Mouse (Mus musculus) liver, embryonic 16.5 days (tissue): Measurements from ENCODE around the gene Tbc1d30. TPM values are rescaled to one million over a fixed set of nuclear protein-coding genes. Genes with fewer than 3 reads are reported as not detected.
A peak's percentile ranks its signal among the peaks of the same experiment; 100 is the strongest.

ENCODE experiments used
- ATAC-seq: fragments of 200-750 bp; cut with Nextera tagmentation; 2 replicates; pipeline ENCODE4 v1.8.0; 2017; ENCODE audit warnings: low read depth, mild to moderate bottlenecking, moderate number of reproducible peaks, moderate library complexity
- H3K27ac ChIP-seq: fragments of 300-500 bp; sonication (generic); 2 replicates; pipeline ENCODE4 v1.5.1; 2014; ENCODE audit warnings: mild to moderate bottlenecking, low read length
- H3K27me3 ChIP-seq: fragments of 300-500 bp; sonication (generic); 2 replicates; pipeline ENCODE4 v1.6.1; 2014; ENCODE audit warnings: low read depth, low read length, mixed read lengths; ENCODE audit not compliant: control insufficient read depth, insufficient read depth
- H3K36me3 ChIP-seq: fragments of 300-500 bp; sonication (generic); 2 replicates; pipeline ENCODE4 v1.6.1; 2014; ENCODE audit warnings: mild to moderate bottlenecking; ENCODE audit not compliant: control insufficient read depth, insufficient read depth
- H3K4me1 ChIP-seq: fragments of 300-500 bp; sonication (generic); 2 replicates; pipeline ENCODE4 v1.6.1; 2014; ENCODE audit warnings: low read depth, low read length, mixed read lengths; ENCODE audit not compliant: control insufficient read depth
- H3K4me2 ChIP-seq: fragments of 300-500 bp; sonication (generic); 2 replicates; pipeline ENCODE4 v1.6.1; 2014; ENCODE audit warnings: low read depth, low read length, mixed read lengths
- H3K4me3 ChIP-seq: fragments of 300-500 bp; sonication (generic); 2 replicates; pipeline ENCODE4 v1.5.1; 2014; ENCODE audit warnings: low read depth, mild to moderate bottlenecking, low read length
- H3K9ac ChIP-seq: fragments of 300-500 bp; sonication (generic); 2 replicates; pipeline ENCODE4 v1.6.1; 2014; ENCODE audit warnings: low read depth, low read length
- H3K9me3 ChIP-seq: fragments of 300-500 bp; sonication (generic); replicated peaks from 2 replicates; pipeline ENCODE4 v1.6.1; 2016; ENCODE audit warnings: low read length; ENCODE audit not compliant: control insufficient read depth
- WGBS: fragments of 180-500 bp; shearing (Covaris S2); extraction: QIAGEN DNeasy Blood & Tissue Kit; methylation state at CpG from one replicate; pipeline ENCODE4 v1.1.7; 2014; ENCODE audit not compliant: insufficient replicate concordance; 5-methylcytosine and 5-hydroxymethylcytosine counted together
- polyA plus RNA-seq: library from polyadenylated mRNA; unstranded; fragments of >200 nt; fragmentation: Nextera tagmentation; extraction: Ambion mirVana; gene quantifications from 2 replicates; pipeline ENCODE4 v1.2.1, GENCODE M21; 2015

The Tbc1d30 gene
- 0.48 and 0.61 TPM in 2 replicates for polyA plus RNA-seq

DNA sequence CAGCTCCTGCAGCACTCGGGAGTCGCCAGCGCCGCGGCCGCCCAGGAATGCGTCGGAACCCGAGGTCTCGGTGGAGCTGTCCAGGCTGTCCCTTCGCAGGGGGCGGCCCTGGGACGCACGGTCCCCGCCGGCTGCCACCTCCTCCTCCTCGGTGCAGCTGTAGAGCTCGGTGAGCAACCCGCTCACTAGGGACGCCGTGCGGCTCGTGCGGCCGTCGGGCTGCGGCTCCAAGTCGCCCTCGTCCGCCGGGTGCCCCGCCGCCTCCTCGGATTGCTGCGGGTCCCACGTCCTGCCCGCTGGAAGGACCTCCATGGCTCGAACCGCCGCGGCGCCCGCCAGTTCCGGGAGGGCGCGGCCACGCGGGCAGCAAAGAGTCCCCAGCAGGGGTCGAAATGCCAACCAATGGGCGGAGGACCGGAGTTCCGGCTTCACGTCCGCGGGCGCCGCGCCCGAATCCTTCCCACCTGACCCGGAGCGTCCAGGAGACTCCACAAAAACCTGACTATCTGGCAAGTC is at the start of gene Tbc1d30:
Gene Tbc1d30 (minus strand): TSS at position 213 of the 516 bp plus-strand sequence.
- peaks cover 35% of the 10 kb centered on the region for H3K27me3 ChIP-seq
- no peaks in the 10 kb centered on the region for H3K36me3 ChIP-seq
- H3K9ac ChIP-seq, result peak within 1 kb of the TSS; percentile 24; the same call in 1 of the 2 replicates
- peak within 1 kb of the TSS; percentile 61 for H3K4me3 ChIP-seq
- peak; percentile 59 for ATAC-seq
- WGBS, result under 1% methylated on average over 59 of the region's 61 CpGs
- H3K9me3 ChIP-seq, result no peaks in the 10 kb centered on the region
- no peak within 1 kb of the TSS for H3K27ac ChIP-seq
- H3K4me2 ChIP-seq, result peak within 1 kb of the TSS; percentile 74
- H3K4me1 ChIP-seq, result peaks cover 4% of the 10 kb centered on the region

- no peaks in the 10 kb centered on the region for H3K27me3 ChIP-seq
- no peaks in the 10 kb centered on the region for H3K9me3 ChIP-seq
- no peak overlapping the region for H3K27ac ChIP-seq
- H3K4me3 ChIP-seq, result no peak overlapping the region
- no peak for ATAC-seq
- no peak overlapping the region for H3K9ac ChIP-seq
- H3K36me3 ChIP-seq, result peaks cover 2% of the 10 kb centered on the region; the same call in 1 of the 2 replicates
- 67% methylated on average over 7 of the region's 7 CpGs for WGBS
- H3K4me2 ChIP-seq, result no peak overlapping the region
- H3K4me1 ChIP-seq, result no peaks in the 10 kb centered on the region
Measured at GRCm38 (mm10) chr10:121398599-121398998, 47.5 kb upstream of the Tbc1d30 start.

DNA sequence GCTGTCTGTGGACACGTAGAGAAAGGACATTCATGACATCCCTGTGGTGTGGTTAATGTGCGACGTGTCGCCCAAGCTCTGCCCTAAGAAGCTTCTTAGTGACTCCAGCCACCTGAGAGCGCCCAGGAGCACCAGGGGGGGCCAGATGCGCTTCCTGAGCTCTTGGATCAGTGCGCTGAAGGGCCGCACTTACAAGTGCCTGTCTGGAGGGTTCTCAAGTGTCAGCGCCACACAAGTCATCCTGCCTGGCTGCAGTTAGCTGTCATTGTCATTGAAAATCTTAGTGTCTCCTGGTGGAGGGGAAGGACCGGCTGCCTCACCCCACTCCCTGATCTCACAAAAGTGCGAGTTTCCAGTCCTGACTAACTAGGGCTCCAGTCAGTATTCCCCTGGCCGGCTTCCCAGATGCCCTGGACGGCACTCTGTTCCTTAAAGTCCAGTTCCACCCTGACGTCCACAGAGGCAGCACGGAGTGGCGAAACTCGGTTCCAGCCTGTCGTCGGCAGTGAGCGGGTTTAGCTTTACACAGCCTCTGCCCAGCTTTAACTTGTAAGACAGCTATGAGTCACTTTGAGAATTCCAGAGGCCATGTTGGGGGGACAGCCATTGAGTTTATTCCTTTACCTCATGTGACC is 44.6 kb upstream of the Tbc1d30 start:
- H3K27ac ChIP-seq, result no peak overlapping the region
- H3K4me3 ChIP-seq, result no peak overlapping the region
- no peaks in the 10 kb centered on the region for H3K9me3 ChIP-seq
- no peaks in the 10 kb centered on the region for H3K27me3 ChIP-seq
- H3K36me3 ChIP-seq, result peaks cover 14% of the 10 kb centered on the region
- no peaks in the 10 kb centered on the region for H3K4me1 ChIP-seq
- no peak overlapping the region for H3K9ac ChIP-seq
- 79% methylated on average over 20 of the region's 20 CpGs for WGBS
- no peak for ATAC-seq
- no peak overlapping the region for H3K4me2 ChIP-seq

GRCm38 (mm10) chr10:121394789-121395325 is 43.8 kb upstream of the Tbc1d30 start:
- Histone ChIP-seq H3K27me3 (no peaks in the 10 kb centered on the region), H3K4me3 (no peak overlapping the region), H3K9me3 (no peaks in the 10 kb centered on the region), H3K36me3 (peaks cover 14% of the 10 kb centered on the region), H3K4me2 (no peak overlapping the region), H3K4me1 (no peaks in the 10 kb centered on the region), H3K27ac (no peak overlapping the region), H3K9ac (no peak overlapping the region)
- WGBS, result 81% methylated on average over 18 of the region's 18 CpGs
- ATAC-seq, result no peak

DNA sequence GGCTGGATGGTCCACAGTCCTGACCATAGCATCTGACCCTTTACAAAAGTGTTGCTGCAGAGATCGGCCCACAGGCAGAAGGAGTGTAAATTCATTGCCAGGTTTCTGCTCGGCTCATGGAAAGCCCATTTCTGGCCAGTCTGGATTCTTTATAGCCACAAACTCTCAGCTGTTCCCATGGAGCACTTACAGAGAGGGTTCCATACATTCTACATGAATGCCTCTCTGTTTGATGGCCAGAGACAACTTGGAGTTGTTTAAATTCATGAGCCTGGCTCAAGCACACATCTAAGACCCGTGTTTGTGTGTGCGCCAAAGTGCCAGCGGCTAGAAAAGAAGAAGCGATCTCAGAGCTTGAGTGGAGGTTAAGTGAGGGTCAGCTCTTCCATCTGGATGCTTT is 43.2 kb upstream of the Tbc1d30 start:
- WGBS, result 82% methylated on average over 6 of the region's 6 CpGs
- peaks cover 14% of the 10 kb centered on the region for H3K36me3 ChIP-seq

DNA sequence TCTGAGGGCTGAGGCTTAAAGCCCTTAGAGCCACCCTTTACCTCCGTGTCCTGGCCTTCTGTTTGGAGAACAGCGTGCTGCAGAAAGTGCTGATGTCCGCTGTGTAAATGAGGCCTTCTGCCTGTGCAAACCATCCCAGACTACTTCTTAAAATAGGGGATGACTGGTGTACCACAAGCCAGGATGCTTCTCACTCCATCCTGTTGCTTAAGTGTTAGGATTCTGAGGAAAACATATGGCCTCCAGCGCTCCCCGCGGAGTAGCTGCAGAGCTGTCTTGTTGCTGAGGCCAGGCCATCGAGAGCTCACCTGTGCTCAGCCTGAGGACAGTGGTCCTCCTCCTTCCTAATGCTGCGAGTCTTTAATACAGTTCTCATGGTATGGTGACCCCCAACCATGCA is 40.8 kb upstream of the Tbc1d30 start:
- Histone ChIP-seq H3K4me1 (no peaks in the 10 kb centered on the region), H3K36me3 (peaks cover 18% of the 10 kb centered on the region), H3K27ac (no peak overlapping the region), H3K9ac (no peak overlapping the region), H3K9me3 (no peaks in the 10 kb centered on the region), H3K27me3 (no peaks in the 10 kb centered on the region), H3K4me3 (no peak overlapping the region), H3K4me2 (no peak overlapping the region)
- 81% methylated on average over 8 of the region's 8 CpGs for WGBS
- no peak for ATAC-seq

More for the DNA sequence above, 43.2 kb upstream of the Tbc1d30 start:
- Histone ChIP-seq H3K27ac (no peak overlapping the region), H3K27me3 (no peaks in the 10 kb centered on the region), H3K9ac (no peak overlapping the region), H3K4me3 (no peak overlapping the region), H3K4me1 (no peaks in the 10 kb centered on the region), H3K9me3 (no peaks in the 10 kb centered on the region), H3K4me2 (no peak overlapping the region)
- no peak for ATAC-seq

DNA sequence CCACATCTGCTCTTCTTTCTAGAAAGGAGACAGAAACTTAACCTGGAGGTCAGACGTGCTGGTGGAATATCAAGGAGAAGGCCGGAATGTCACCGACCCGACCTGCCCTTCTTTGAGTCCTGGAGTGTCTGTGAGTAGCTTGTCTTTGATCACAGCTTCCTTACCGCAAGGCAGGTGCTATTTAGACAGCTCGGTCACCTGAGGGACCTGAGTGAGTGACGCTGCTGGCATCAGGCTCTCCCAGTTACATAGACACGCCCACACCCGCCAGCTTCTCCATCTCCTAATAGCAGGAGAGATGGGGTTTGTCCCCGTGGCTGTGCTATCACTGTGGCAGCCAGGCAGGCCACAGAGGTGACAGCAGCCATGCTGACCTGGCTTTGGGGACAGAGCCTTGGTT is 39.5 kb upstream of the Tbc1d30 start:
- H3K4me3 ChIP-seq, result no peak overlapping the region
- H3K27ac ChIP-seq, result no peak overlapping the region
- no peak overlapping the region for H3K4me2 ChIP-seq
- WGBS, result 69% methylated on average over 10 of the region's 10 CpGs
- peaks cover 18% of the 10 kb centered on the region for H3K36me3 ChIP-seq
- no peak overlapping the region for H3K9ac ChIP-seq
- no peaks in the 10 kb centered on the region for H3K4me1 ChIP-seq
- ATAC-seq, result no peak
- no peaks in the 10 kb centered on the region for H3K9me3 ChIP-seq
- H3K27me3 ChIP-seq, result no peaks in the 10 kb centered on the region

DNA sequence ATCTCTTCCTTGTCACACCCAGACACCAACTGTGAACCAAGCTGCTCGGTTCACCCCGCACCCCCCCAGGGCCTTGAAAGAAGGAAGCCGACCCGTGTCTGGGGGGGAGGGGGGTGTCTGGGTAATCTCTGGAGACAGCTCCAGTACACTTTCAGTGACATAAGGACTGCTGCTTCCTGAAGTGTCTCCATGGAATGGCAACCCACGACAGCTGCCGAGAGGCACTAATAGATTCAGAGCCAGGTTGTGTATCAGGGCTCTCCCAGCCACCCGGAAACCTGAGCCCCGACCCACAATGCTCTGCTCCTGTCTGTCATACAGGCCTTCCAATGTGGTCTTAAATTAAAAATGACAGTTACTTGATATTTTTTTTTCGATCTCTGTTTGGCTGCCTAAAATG is 35.3 kb upstream of the Tbc1d30 start:
- Histone ChIP-seq H3K4me1 (no peaks in the 10 kb centered on the region), H3K4me2 (no peak overlapping the region), H3K9me3 (no peaks in the 10 kb centered on the region), H3K4me3 (no peak overlapping the region), H3K27me3 (no peaks in the 10 kb centered on the region), H3K27ac (no peak overlapping the region), H3K36me3 (peaks cover 7% of the 10 kb centered on the region), H3K9ac (no peak overlapping the region)
- ATAC-seq, result no peak
- WGBS, result 65% methylated on average over 9 of the region's 9 CpGs

DNA sequence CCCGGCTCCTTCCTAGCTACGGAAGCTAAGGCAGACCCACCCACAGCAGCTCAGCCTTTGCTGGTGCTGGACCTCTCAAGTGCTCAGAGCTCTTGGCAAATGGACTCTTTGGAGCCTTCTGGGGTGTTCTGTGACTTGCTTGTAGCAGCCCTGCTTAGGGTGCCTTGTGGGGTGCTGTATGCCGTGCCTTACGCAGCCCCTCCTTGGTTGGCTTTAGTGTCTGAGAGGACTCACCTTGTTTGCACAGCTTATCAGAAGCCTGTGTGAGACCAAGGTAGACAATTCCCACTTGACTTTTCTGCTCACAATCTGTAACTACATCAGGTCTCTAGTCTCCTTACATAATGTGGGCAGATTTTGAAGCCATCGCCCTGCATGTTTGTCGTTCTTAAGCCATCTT is 34.6 kb upstream of the Tbc1d30 start:
- no peak for ATAC-seq
- Histone ChIP-seq H3K4me3 (no peak overlapping the region), H3K36me3 (peaks cover 11% of the 10 kb centered on the region), H3K9me3 (no peaks in the 10 kb centered on the region), H3K27me3 (no peaks in the 10 kb centered on the region), H3K9ac (no peak overlapping the region), H3K4me1 (no peaks in the 10 kb centered on the region), H3K27ac (no peak overlapping the region), H3K4me2 (no peak overlapping the region)
- WGBS, result 84% methylated on average over 6 of the region's 6 CpGs
